Mouse (Mus musculus) ES-E14 (cell line): ENCODE results near the gene Dynlt3. TPM values are rescaled to one million over a fixed set of nuclear protein-coding genes. Genes with fewer than 3 reads are reported as not detected.

ENCODE experiments used
- DNase-seq: peaks from one replicate; pipeline ENCODE4 v3.0.0-alpha.2; 2013; ENCODE audit warnings: low read depth, low spot score
- H3K27ac ChIP-seq: 2 replicates; pipeline ENCODE4 v1.5.1; 2012; ENCODE audit warnings: low read depth, mild to moderate bottlenecking, low read length, moderate library complexity, mixed read lengths; ENCODE audit not compliant: poor library complexity, insufficient read depth, severe bottlenecking
- H3K36me3 ChIP-seq: 2 replicates; pipeline ENCODE4 v1.6.1; 2012; ENCODE audit warnings: mild to moderate bottlenecking, low read length, moderate library complexity, mixed read lengths; ENCODE audit not compliant: control insufficient read depth, poor library complexity, insufficient read depth, severe bottlenecking
- H3K4me1 ChIP-seq, 2 experiments: fragments of 150-350 bp in 1 of 2; sonication (generic) in 1 of 2; 2 replicates each; pipeline ENCODE4 v1.6.1; 2012; ENCODE audit warnings: low read length in 2 of 2, mild to moderate bottlenecking in 1 of 2, mixed read lengths in 1 of 2; ENCODE audit not compliant: control insufficient read depth in 2 of 2, insufficient read depth in 2 of 2, poor library complexity in 1 of 2
- H3K4me3 ChIP-seq, 2 experiments: fragments of 150-350 bp in 1 of 2; sonication (generic) in 1 of 2; 2 replicates each; pipeline ENCODE4 v1.5.1; 2012; ENCODE audit warnings: low read length in 2 of 2, low read depth in 1 of 2, mild to moderate bottlenecking in 1 of 2, mixed read lengths in 1 of 2; ENCODE audit not compliant: insufficient read depth in 1 of 2, poor library complexity in 1 of 2, severe bottlenecking in 1 of 2
- H3K9ac ChIP-seq: 2 replicates; pipeline ENCODE4 v1.6.1; 2012; ENCODE audit warnings: low read depth, mild to moderate bottlenecking, low read length, mixed read lengths; ENCODE audit not compliant: poor library complexity, insufficient read depth, severe bottlenecking
- H3K9me3 ChIP-seq: fragments of 150-350 bp; sonication (generic); 2 replicates; pipeline ENCODE4 v1.6.1; 2012; ENCODE audit warnings: low read depth, mild to moderate bottlenecking, low read length; ENCODE audit not compliant: control insufficient read depth, insufficient read depth
- CHD2 ChIP-seq: IDR thresholded peaks from 2 replicates; pipeline ENCODE4 v1.6.1; 2014; ENCODE audit warnings: mild to moderate bottlenecking, low read depth, low read length, inconsistent platforms
- HCFC1 ChIP-seq: IDR thresholded peaks from 2 replicates; pipeline ENCODE4 v1.6.1; 2012; ENCODE audit warnings: low read length, inconsistent platforms, borderline replicate concordance; ENCODE audit not compliant: insufficient read depth
- MAFK ChIP-seq: IDR thresholded peaks from 2 replicates; pipeline ENCODE4 v1.6.1; 2014; ENCODE audit warnings: mild to moderate bottlenecking, low read depth, low read length, inconsistent platforms; ENCODE audit not compliant: insufficient read depth
- ZC3H11A ChIP-seq: IDR thresholded peaks from 2 replicates; pipeline ENCODE4 v1.6.1; 2012; ENCODE audit warnings: low read depth, mild to moderate bottlenecking, inconsistent platforms, low read length, borderline replicate concordance
- ZNF384 ChIP-seq: IDR thresholded peaks from 2 replicates; pipeline ENCODE4 v1.6.1; 2012; ENCODE audit warnings: low read depth, low read length, inconsistent platforms
- in situ Hi-C, 2 experiments: fragments of 600-800 bp; cut with MboI; formaldehyde crosslinking; loops; one replicate each; pipeline ENCODE4 v1.15.1; 2025; ENCODE audit warnings: low sequenced_read_pairs in 2 of 2, inconsistent platforms in 1 of 2; ENCODE audit not compliant: unreplicated experiment in 2 of 2
- total RNA-seq: library from RNA; depleted of rRNA; stranded (reverse); fragments of 300-350 nt; gene quantifications from 2 replicates; pipeline ENCODE4 v1.2.3, GENCODE M21; 2012; rRNA removed

Gene Dynlt3
- 8.9 and 16.5 TPM in 2 replicates for total RNA-seq

GRCm38 (mm10) chrX:9662391-9663111 lies at the start of gene Dynlt3:
Dynlt3 (minus strand) TSS chrX:9663003.
- peak; percentile 58 for DNase-seq
- in situ Hi-C loops, result no loop called here
- peak within 1 kb of the TSS; percentile 40 for H3K9ac ChIP-seq
- no peaks in the 10 kb centered on the region for H3K36me3 ChIP-seq
- no peaks in the 10 kb centered on the region for H3K9me3 ChIP-seq
- 0 out of 2 replicates have a peak within 1 kb of the TSS, but pooled peaks have one; percentile 47 for H3K27ac ChIP-seq
- TF ChIP-seq HCFC1 (no peak), ZC3H11A (no peak), ZNF384 (no peak), MAFK (no peak), CHD2 (no peak)
- peak within 1 kb of the TSS; percentile 71 to 76 for H3K4me3 ChIP-seq
- no peaks in the 10 kb centered on the region for H3K4me1 ChIP-seq

- in situ Hi-C loops, result no loop called here
- no peak for TF ChIP-seq MAFK
- Histone ChIP-seq H3K4me3 (no peak overlapping the region), H3K36me3 (no peaks in the 10 kb centered on the region), H3K9me3 (no peaks in the 10 kb centered on the region), H3K9ac (no peak overlapping the region), H3K4me1 (no peaks in the 10 kb centered on the region), H3K27ac (no peak overlapping the region)
- DNase-seq, result no peak
Measured at GRCm38 (mm10) chrX:9699815-9700214, 37.0 kb upstream of the Dynlt3 start.

GRCm38 (mm10) chrX:9695997-9696396 lies 33.2 kb upstream of the Dynlt3 start:
- no peak overlapping the region for H3K27ac ChIP-seq
- DNase-seq, result no peak
- TF ChIP-seq CHD2, result no peak
- no peak for TF ChIP-seq HCFC1
- no peak for TF ChIP-seq MAFK
- TF ChIP-seq ZC3H11A, result no peak
- no peak for TF ChIP-seq ZNF384
- in situ Hi-C loops, result no loop called here
- no peak overlapping the region for H3K9ac ChIP-seq
- H3K9me3 ChIP-seq, result no peaks in the 10 kb centered on the region
- no peak overlapping the region for H3K4me3 ChIP-seq
- H3K36me3 ChIP-seq, result no peaks in the 10 kb centered on the region
- H3K4me1 ChIP-seq, result no peaks in the 10 kb centered on the region

GRCm38 (mm10) chrX:9672040-9672439 lies 9.2 kb upstream of the Dynlt3 start:
- DNase-seq, result no peak

GRCm38 (mm10) chrX:9671418-9671817 lies 8.6 kb upstream of the Dynlt3 start:
- TF ChIP-seq CHD2 (no peak), HCFC1 (no peak), ZC3H11A (no peak)
- in situ Hi-C loops, result no loop called here
- no peak overlapping the region for H3K27ac ChIP-seq
- DNase-seq, result no peak
- H3K4me1 ChIP-seq, result no peaks in the 10 kb centered on the region
- H3K9ac ChIP-seq, result no peak overlapping the region
- H3K9me3 ChIP-seq, result no peaks in the 10 kb centered on the region
- no peaks in the 10 kb centered on the region for H3K36me3 ChIP-seq
- H3K4me3 ChIP-seq, result no peak overlapping the region

More at GRCm38 (mm10) chrX:9672040-9672439, 9.2 kb upstream of the Dynlt3 start:
- H3K9me3 ChIP-seq, result no peaks in the 10 kb centered on the region
- no peak overlapping the region for H3K4me3 ChIP-seq
- H3K36me3 ChIP-seq, result no peaks in the 10 kb centered on the region
- no peak overlapping the region for H3K9ac ChIP-seq
- TF ChIP-seq ZC3H11A, result no peak
- no peak for TF ChIP-seq ZNF384
- TF ChIP-seq HCFC1, result no peak
- TF ChIP-seq CHD2, result no peak
- TF ChIP-seq MAFK, result no peak
- no peaks in the 10 kb centered on the region for H3K4me1 ChIP-seq
- no peak overlapping the region for H3K27ac ChIP-seq
- in situ Hi-C loops, result no loop called here
